Mouse (Mus musculus): ENCODE results near the gene Rps2. TPM values are rescaled to one million over a fixed set of nuclear protein-coding genes. Genes with fewer than 3 reads are reported as not detected.
A peak's percentile ranks its signal among the peaks of the same experiment; 100 is the strongest.

The Rps2 gene
- total and polyA plus RNA-seq, 3 experiments = 675 to 2,277 (median 722) TPM

GRCm38 (mm10) chr17:24697985-24698384 lies 19.9 kb upstream of the Rps2 start:
- H3K27ac ChIP-seq = no peak overlapping the region
- no peaks in the 10 kb centered on the region; the same call in 1 of the 2 replicates for H3K4me1 ChIP-seq (ENCODE audit: control insufficient read depth, insufficient read depth, low read length)
- H3K27me3 ChIP-seq (ENCODE audit: control insufficient read depth, insufficient read depth, low read length) = no peaks in the 10 kb centered on the region
- WGBS = 24% methylated on average over 5 of the region's 5 CpGs
- intact Hi-C loops (cut with DNase I) = no loop called here
- no peak overlapping the region for H3K4me3 ChIP-seq
- H3K9ac ChIP-seq (ENCODE audit: low read depth, low read length) = no peak overlapping the region
- no peak for TF ChIP-seq CTCF (IDR thresholded peaks at IDR 0.05)
- TF ChIP-seq EP300 (IDR thresholded peaks at IDR 0.05; ENCODE audit: insufficient read depth, low read depth, low read length) = no peak
- no peak for TF ChIP-seq POLR2A (IDR thresholded peaks at IDR 0.05; ENCODE audit: insufficient read depth, low read depth, low read length)
- no peaks in the 10 kb centered on the region for H3K79me2 ChIP-seq (replicated peaks; ENCODE audit: control insufficient read depth, insufficient read depth, low read length)
- no peak for DNase-seq
- H3K36me3 ChIP-seq (ENCODE audit: control insufficient read depth, insufficient read depth, low read length) = no peaks in the 10 kb centered on the region

GRCm38 (mm10) chr17:24698715-24699114 lies 19.2 kb upstream of the Rps2 start:
- Histone ChIP-seq H3K27ac (no peak overlapping the region), H3K4me3 (no peak overlapping the region), H3K27me3 (ENCODE audit: control insufficient read depth, insufficient read depth, low read length) (no peaks in the 10 kb centered on the region), H3K4me1 (ENCODE audit: control insufficient read depth, insufficient read depth, low read length) (no peaks in the 10 kb centered on the region; the same call in 1 of the 2 replicates), H3K36me3 (ENCODE audit: control insufficient read depth, insufficient read depth, low read length) (no peaks in the 10 kb centered on the region), H3K9ac (ENCODE audit: low read depth, low read length) (no peak overlapping the region), H3K79me2 (replicated peaks; ENCODE audit: control insufficient read depth, insufficient read depth, low read length) (no peaks in the 10 kb centered on the region)
- WGBS = 69% methylated on average over 9 of the region's 9 CpGs
- intact Hi-C loops (cut with DNase I) = no loop called here
- no peak for TF ChIP-seq POLR2A (IDR thresholded peaks at IDR 0.05; ENCODE audit: insufficient read depth, low read depth, low read length)
- no peak for TF ChIP-seq CTCF (IDR thresholded peaks at IDR 0.05)
- TF ChIP-seq EP300 (IDR thresholded peaks at IDR 0.05; ENCODE audit: insufficient read depth, low read depth, low read length) = no peak
- no peak for DNase-seq

- Histone ChIP-seq H3K4me1 (ENCODE audit: control insufficient read depth, insufficient read depth, low read length) (no peaks in the 10 kb centered on the region; the same call in 1 of the 2 replicates), H3K36me3 (ENCODE audit: control insufficient read depth, insufficient read depth, low read length) (no peaks in the 10 kb centered on the region)
- intact Hi-C loops (cut with DNase I) = no loop called here
These were observed 18.4 kb upstream of the Rps2 start for GRCm38 (mm10) chr17:24699473-24699872.

GRCm38 (mm10) chr17:24701251-24701650 lies 16.7 kb upstream of the Rps2 start:
- intact Hi-C loops (cut with DNase I) = no loop called here
- Histone ChIP-seq H3K27me3 (ENCODE audit: control insufficient read depth, insufficient read depth, low read length) (no peaks in the 10 kb centered on the region), H3K27ac (no peak overlapping the region), H3K36me3 (ENCODE audit: control insufficient read depth, insufficient read depth, low read length) (no peaks in the 10 kb centered on the region), H3K9ac (ENCODE audit: low read depth, low read length) (no peak overlapping the region), H3K4me3 (no peak overlapping the region), H3K4me1 (ENCODE audit: control insufficient read depth, insufficient read depth, low read length) (no peaks in the 10 kb centered on the region), H3K79me2 (replicated peaks; ENCODE audit: control insufficient read depth, insufficient read depth, low read length) (no peaks in the 10 kb centered on the region)
- WGBS = 88% methylated on average over 9 of the region's 9 CpGs
- no peak for DNase-seq
- TF ChIP-seq EP300 (IDR thresholded peaks at IDR 0.05; ENCODE audit: insufficient read depth, low read depth, low read length) = no peak
- no peak for TF ChIP-seq CTCF (IDR thresholded peaks at IDR 0.05)
- no peak for TF ChIP-seq POLR2A (IDR thresholded peaks at IDR 0.05; ENCODE audit: insufficient read depth, low read depth, low read length)

More at GRCm38 (mm10) chr17:24699473-24699872, 18.4 kb upstream of the Rps2 start:
- Histone ChIP-seq H3K79me2 (replicated peaks; ENCODE audit: control insufficient read depth, insufficient read depth, low read length) (no peaks in the 10 kb centered on the region), H3K27me3 (ENCODE audit: control insufficient read depth, insufficient read depth, low read length) (no peaks in the 10 kb centered on the region), H3K27ac (no peak overlapping the region), H3K9ac (ENCODE audit: low read depth, low read length) (no peak overlapping the region), H3K4me3 (no peak overlapping the region)
- no peak for DNase-seq
- WGBS = 79% methylated on average over 2 of the region's 2 CpGs
- TF ChIP-seq CTCF (IDR thresholded peaks at IDR 0.05) = no peak
- TF ChIP-seq EP300 (IDR thresholded peaks at IDR 0.05; ENCODE audit: insufficient read depth, low read depth, low read length) = no peak
- TF ChIP-seq POLR2A (IDR thresholded peaks at IDR 0.05; ENCODE audit: insufficient read depth, low read depth, low read length) = no peak

- Histone ChIP-seq H3K4me1 (ENCODE audit: control insufficient read depth, insufficient read depth, low read length) (no peaks in the 10 kb centered on the region; the same call in 1 of the 2 replicates), H3K27ac (no peak overlapping the region), H3K79me2 (replicated peaks; ENCODE audit: control insufficient read depth, insufficient read depth, low read length) (no peaks in the 10 kb centered on the region), H3K36me3 (ENCODE audit: control insufficient read depth, insufficient read depth, low read length) (no peaks in the 10 kb centered on the region), H3K9ac (ENCODE audit: low read depth, low read length) (no peak overlapping the region), H3K4me3 (no peak overlapping the region), H3K27me3 (ENCODE audit: control insufficient read depth, insufficient read depth, low read length) (no peaks in the 10 kb centered on the region)
- intact Hi-C loops (cut with DNase I) = loop anchor here (2.0 kb wide), 1 partner anchor 37 kb away; the partner anchor contains the start of gene Zfp598
- TF ChIP-seq CTCF (IDR thresholded peaks at IDR 0.05) (no peak), POLR2A (IDR thresholded peaks at IDR 0.05; ENCODE audit: insufficient read depth, low read depth, low read length) (no peak), EP300 (IDR thresholded peaks at IDR 0.05; ENCODE audit: insufficient read depth, low read depth, low read length) (no peak)
- no peak for DNase-seq
- 93% methylated on average over 3 of the region's 3 CpGs for WGBS
These were observed 12.1 kb upstream of the Rps2 start for GRCm38 (mm10) chr17:24705821-24706220.

- no peaks in the 10 kb centered on the region for H3K27me3 ChIP-seq (ENCODE audit: control insufficient read depth, insufficient read depth, low read length)
- no peaks in the 10 kb centered on the region for H3K79me2 ChIP-seq (replicated peaks; ENCODE audit: control insufficient read depth, insufficient read depth, low read length)
- no peaks in the 10 kb centered on the region; the same call in 1 of the 2 replicates for H3K4me1 ChIP-seq (ENCODE audit: control insufficient read depth, insufficient read depth, low read length)
- peak within 1 kb of the TSS; percentile 83 for H3K4me3 ChIP-seq
- peak within 1 kb of the TSS; percentile 79 for H3K9ac ChIP-seq (ENCODE audit: low read depth, low read length)
- TF ChIP-seq CTCF (IDR thresholded peaks at IDR 0.05) (no peak), POLR2A (IDR thresholded peaks at IDR 0.05; ENCODE audit: insufficient read depth, low read depth, low read length) (peak; percentile 92), EP300 (IDR thresholded peaks at IDR 0.05; ENCODE audit: insufficient read depth, low read depth, low read length) (peak; percentile 49; the same call in 1 of the 2 replicates)
- intact Hi-C loops (cut with DNase I) = loop anchor here (1.0 to 2.0 kb wide), 3 partner anchors 11 to 38 kb away; partner anchors contain the start of genes Gfer, Noxo1 and Zfp598
- DNase-seq = peak; percentile 93 to 97
- peak within 1 kb of the TSS; percentile 85 for H3K27ac ChIP-seq
- H3K36me3 ChIP-seq (ENCODE audit: control insufficient read depth, insufficient read depth, low read length) = no peaks in the 10 kb centered on the region
- WGBS = 3% methylated on average over 32 of the region's 32 CpGs
These were observed 10.7 kb upstream of the Rps2 start, which contains the start of gene Tbl3 for GRCm38 (mm10) chr17:24706982-24707800. Tbl3 (minus strand) TSS chr17:24707660.

Measured in heart, adult 2 months (tissue).